Mouse (Mus musculus): ENCODE measurements around the gene Il4i1. TPM values are rescaled to one million over a fixed set of nuclear protein-coding genes. Genes with fewer than 3 reads are reported as not detected.

Gene Il4i1
- polyA plus RNA-seq, 1 experiment from 2014 or later, result 0.65 TPM

DNA sequence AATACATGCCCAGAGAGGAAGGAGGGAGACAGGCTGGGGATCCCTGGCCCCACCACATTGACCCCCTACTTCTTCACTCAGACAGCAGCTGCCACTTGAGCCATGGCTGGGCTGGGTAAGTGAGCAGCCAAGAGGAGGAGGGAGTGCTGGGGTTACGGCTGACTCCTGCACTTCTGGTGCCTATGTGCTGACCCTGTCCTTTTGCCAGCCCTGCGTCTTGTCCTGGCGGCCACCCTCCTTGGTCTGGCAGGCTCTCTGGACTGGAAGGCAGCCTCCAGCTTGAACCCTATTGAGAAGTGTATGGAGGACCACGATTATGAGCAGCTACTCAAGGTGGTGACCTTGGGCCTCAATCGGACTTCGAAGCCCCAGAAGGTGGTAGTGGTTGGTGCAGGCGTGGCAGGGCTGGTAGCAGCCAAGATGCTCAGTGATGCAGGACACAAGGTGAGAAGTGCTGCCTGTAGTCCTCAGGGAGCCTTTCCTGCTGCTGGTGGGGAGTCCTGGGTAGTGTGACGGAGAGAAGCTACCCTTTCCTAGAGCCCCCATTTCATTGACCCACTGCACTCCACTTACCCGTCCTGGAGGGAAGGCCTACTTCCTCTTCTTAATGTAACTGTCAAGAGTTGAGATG lies 20.4 kb downstream of the Il4i1 start:
- ATAC-seq (ENCODE audit: insufficient read depth, low FRiP score, low TSS enrichment), result no peak
- 89% methylated on average over 9 of the region's 9 CpGs for WGBS
- H3K9me3 ChIP-seq (ENCODE audit: control insufficient read depth, low read length), result no peaks in the 10 kb centered on the region
- H3K27me3 ChIP-seq (ENCODE audit: control insufficient read depth, insufficient read depth, low read length), result peaks cover 19% of the 10 kb centered on the region
- peaks cover 9% of the 10 kb centered on the region for H3K4me1 ChIP-seq (ENCODE audit: control insufficient read depth, insufficient read depth, low read length)
- H3K36me3 ChIP-seq (ENCODE audit: control insufficient read depth, insufficient read depth, low read length), result no peaks in the 10 kb centered on the region; the same call in 1 of the 2 replicates
- no peak overlapping the region for H3K27ac ChIP-seq (ENCODE audit: low read depth, low read length)
- DNase-seq (ENCODE audit: low spot score), result no peak
- no peak overlapping the region for H3K4me2 ChIP-seq (ENCODE audit: low read depth)
- H3K9ac ChIP-seq (ENCODE audit: low read length), result no peak overlapping the region
- H3K4me3 ChIP-seq (ENCODE audit: low read depth, low read length), result no peak overlapping the region

DNA sequence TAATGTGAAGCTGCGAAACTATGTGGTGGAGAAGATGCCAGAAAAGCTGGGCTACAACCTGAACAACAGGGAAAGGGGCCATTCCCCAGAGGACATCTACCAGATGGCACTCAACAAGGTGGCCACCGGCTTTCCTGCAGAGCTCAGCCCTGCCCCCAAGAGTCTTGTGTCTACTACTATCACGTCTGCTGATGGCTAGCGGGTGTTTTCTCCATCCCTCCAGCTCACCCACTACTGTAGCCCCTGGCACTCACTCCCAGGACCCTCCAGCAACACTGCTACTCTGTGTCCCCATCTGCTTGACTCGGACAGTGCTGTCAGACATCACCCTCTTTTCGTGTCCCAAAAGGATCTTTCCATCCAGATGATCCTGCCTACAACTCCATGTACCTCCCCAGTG lies 21.9 kb downstream of the Il4i1 start:
- no peak overlapping the region for H3K9ac ChIP-seq (ENCODE audit: low read length)
- peaks cover 9% of the 10 kb centered on the region for H3K4me1 ChIP-seq (ENCODE audit: control insufficient read depth, insufficient read depth, low read length)
- ATAC-seq (ENCODE audit: insufficient read depth, low FRiP score, low TSS enrichment), result no peak
- no peak overlapping the region for H3K4me3 ChIP-seq (ENCODE audit: low read depth, low read length)
- H3K9me3 ChIP-seq (ENCODE audit: control insufficient read depth, low read length), result no peaks in the 10 kb centered on the region
- DNase-seq (ENCODE audit: low spot score), result no peak
- peaks cover 19% of the 10 kb centered on the region for H3K27me3 ChIP-seq (ENCODE audit: control insufficient read depth, insufficient read depth, low read length)
- H3K4me2 ChIP-seq (ENCODE audit: low read depth), result no peak overlapping the region
- no peak overlapping the region for H3K27ac ChIP-seq (ENCODE audit: low read depth, low read length)
- 85% methylated on average over 6 of the region's 6 CpGs for WGBS
- H3K36me3 ChIP-seq (ENCODE audit: control insufficient read depth, insufficient read depth, low read length), result peaks cover 4% of the 10 kb centered on the region

DNA sequence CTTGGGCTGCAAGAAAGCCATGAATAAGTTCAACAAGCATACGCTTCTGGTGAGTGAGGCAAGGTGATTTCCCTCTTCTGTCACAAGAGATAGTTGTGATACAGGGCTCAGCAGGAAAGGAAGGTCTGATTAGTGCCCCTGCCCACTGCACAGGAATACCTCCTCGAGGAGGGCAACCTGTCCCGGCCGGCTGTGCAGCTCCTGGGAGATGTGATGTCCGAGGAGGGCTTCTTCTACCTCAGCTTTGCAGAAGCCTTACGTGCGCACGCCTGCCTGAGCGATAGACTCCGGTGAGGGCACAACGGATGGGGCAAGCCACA lies 22.9 kb downstream of the Il4i1 start:
- Histone ChIP-seq H3K27ac (ENCODE audit: low read depth, low read length) (no peak overlapping the region), H3K36me3 (ENCODE audit: control insufficient read depth, insufficient read depth, low read length) (peaks cover 4% of the 10 kb centered on the region), H3K4me2 (ENCODE audit: low read depth) (peak overlapping the region; percentile 45), H3K27me3 (ENCODE audit: control insufficient read depth, insufficient read depth, low read length) (peaks cover 19% of the 10 kb centered on the region), H3K4me3 (ENCODE audit: low read depth, low read length) (peak overlapping the region; percentile 25), H3K4me1 (ENCODE audit: control insufficient read depth, insufficient read depth, low read length) (peaks cover 9% of the 10 kb centered on the region), H3K9me3 (ENCODE audit: control insufficient read depth, low read length) (no peaks in the 10 kb centered on the region), H3K9ac (ENCODE audit: low read length) (peak overlapping the region; percentile 44)
- ATAC-seq (ENCODE audit: insufficient read depth, low FRiP score, low TSS enrichment) (no peak), DNase-seq (ENCODE audit: low spot score) (no peak)
- WGBS, result 32% methylated on average over 11 of the region's 11 CpGs

DNA sequence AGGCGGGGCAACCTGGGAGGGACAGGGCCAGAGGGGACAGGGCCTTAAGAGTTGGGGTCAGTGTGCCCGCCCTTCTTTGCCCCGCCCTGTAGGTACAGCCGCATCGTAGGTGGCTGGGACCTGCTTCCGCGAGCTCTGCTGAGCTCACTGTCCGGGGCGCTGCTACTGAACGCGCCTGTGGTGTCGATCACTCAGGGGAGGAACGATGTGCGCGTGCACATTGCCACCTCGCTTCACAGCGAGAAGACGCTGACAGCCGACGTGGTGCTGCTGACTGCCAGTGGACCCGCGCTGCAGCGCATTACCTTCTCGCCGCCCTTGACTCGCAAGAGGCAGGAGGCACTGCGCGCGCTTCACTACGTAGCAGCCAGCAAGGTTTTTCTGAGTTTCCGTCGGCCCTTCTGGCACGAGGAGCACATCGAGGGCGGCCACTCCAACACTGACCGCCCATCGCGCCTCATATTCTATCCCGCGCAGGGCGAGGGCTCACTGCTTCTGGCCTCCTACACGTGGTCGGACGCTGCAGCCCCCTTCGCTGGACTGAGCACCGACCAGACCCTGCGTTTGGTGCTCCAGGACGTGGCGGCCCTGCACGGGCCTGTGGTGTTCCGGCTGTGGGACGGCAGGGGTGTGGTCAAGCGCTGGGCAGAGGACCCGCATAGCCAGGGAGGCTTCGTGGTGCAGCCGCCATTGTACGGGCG lies 23.5 kb downstream of the Il4i1 start:
- Histone ChIP-seq H3K36me3 (ENCODE audit: control insufficient read depth, insufficient read depth, low read length) (peaks cover 4% of the 10 kb centered on the region), H3K27me3 (ENCODE audit: control insufficient read depth, insufficient read depth, low read length) (peaks cover 19% of the 10 kb centered on the region), H3K4me1 (ENCODE audit: control insufficient read depth, insufficient read depth, low read length) (peaks cover 9% of the 10 kb centered on the region), H3K9ac (ENCODE audit: low read length) (peak overlapping the region; percentile 44), H3K9me3 (ENCODE audit: control insufficient read depth, low read length) (no peaks in the 10 kb centered on the region), H3K4me2 (ENCODE audit: low read depth) (peak overlapping the region; percentile 45), H3K27ac (ENCODE audit: low read depth, low read length) (no peak overlapping the region), H3K4me3 (ENCODE audit: low read depth, low read length) (peak overlapping the region; percentile 25)
- 2% methylated on average over 55 of the region's 58 CpGs for WGBS
- DNase-seq (ENCODE audit: low spot score) (peak; percentile 45), ATAC-seq (ENCODE audit: insufficient read depth, low FRiP score, low TSS enrichment) (peak; percentile 39)

DNA sequence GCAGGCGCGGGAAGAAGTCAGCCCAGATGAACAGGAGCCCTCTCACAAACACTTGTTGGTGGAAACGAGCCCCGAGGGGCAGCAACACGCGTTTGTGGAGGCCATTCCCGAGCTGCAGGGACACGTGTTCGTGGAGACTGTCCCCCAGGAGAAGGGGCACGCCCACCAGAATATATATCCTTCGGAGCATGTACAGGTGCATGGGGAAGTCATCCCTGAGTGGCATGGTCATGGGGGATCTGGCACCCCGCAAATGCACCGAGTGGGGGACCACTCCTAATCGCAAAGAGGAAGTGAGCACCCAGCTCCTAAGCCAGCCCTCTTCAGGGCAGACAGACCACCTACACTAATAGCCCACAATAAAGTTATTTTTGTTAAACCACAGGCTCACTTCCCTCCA lies 24.2 kb downstream of the Il4i1 start:
- ATAC-seq (ENCODE audit: insufficient read depth, low FRiP score, low TSS enrichment) (no peak), DNase-seq (ENCODE audit: low spot score) (no peak)
- Histone ChIP-seq H3K4me3 (ENCODE audit: low read depth, low read length) (no peak overlapping the region), H3K9me3 (ENCODE audit: control insufficient read depth, low read length) (no peaks in the 10 kb centered on the region), H3K27ac (ENCODE audit: low read depth, low read length) (no peak overlapping the region), H3K4me2 (ENCODE audit: low read depth) (no peak overlapping the region), H3K36me3 (ENCODE audit: control insufficient read depth, insufficient read depth, low read length) (peaks cover 6% of the 10 kb centered on the region), H3K27me3 (ENCODE audit: control insufficient read depth, insufficient read depth, low read length) (peaks cover 19% of the 10 kb centered on the region), H3K4me1 (ENCODE audit: control insufficient read depth, insufficient read depth, low read length) (peaks cover 9% of the 10 kb centered on the region), H3K9ac (ENCODE audit: low read length) (no peak overlapping the region)
- WGBS, result 55% methylated on average over 14 of the region's 14 CpGs

DNA sequence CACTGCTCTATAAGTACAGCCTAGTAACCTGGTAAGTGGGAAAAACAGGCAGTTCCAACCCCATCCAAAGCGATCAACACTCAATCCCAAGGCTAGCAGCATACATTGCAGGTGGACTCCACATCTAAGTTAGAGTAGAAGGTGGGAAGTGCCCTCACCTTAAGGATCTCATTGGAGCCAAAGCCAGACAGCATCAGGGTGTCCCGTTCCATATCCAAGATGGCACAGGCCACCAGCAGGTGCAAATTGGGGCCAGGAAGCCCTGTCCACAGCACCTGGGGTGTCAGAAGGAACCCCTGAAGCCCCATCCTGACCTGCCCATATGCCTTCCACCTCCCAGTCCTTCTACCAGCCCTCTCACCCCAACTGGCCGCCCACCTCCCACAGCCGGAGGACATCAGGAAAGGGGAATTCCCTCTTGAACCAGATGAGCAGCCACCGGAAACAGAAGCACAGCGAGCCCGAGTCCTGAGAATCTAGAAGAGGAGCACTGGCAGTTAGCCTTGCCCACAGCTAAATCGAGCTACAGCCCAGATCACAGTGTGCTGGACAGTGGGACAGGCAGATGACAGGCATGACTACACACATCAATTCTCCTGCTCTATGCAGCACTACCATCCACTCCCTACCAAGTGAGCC lies 25.8 kb downstream of the Il4i1 start:
- ATAC-seq (ENCODE audit: insufficient read depth, low FRiP score, low TSS enrichment), result no peak
- Histone ChIP-seq H3K36me3 (ENCODE audit: control insufficient read depth, insufficient read depth, low read length) (peaks cover 10% of the 10 kb centered on the region), H3K4me1 (ENCODE audit: control insufficient read depth, insufficient read depth, low read length) (peaks cover 9% of the 10 kb centered on the region), H3K9me3 (ENCODE audit: control insufficient read depth, low read length) (no peaks in the 10 kb centered on the region), H3K4me3 (ENCODE audit: low read depth, low read length) (no peak overlapping the region), H3K9ac (ENCODE audit: low read length) (no peak overlapping the region), H3K27me3 (ENCODE audit: control insufficient read depth, insufficient read depth, low read length) (peaks cover 19% of the 10 kb centered on the region), H3K27ac (ENCODE audit: low read depth, low read length) (no peak overlapping the region), H3K4me2 (ENCODE audit: low read depth) (no peak overlapping the region)
- 92% methylated on average over 8 of the region's 8 CpGs for WGBS
- DNase-seq (ENCODE audit: low spot score), result no peak

DNA sequence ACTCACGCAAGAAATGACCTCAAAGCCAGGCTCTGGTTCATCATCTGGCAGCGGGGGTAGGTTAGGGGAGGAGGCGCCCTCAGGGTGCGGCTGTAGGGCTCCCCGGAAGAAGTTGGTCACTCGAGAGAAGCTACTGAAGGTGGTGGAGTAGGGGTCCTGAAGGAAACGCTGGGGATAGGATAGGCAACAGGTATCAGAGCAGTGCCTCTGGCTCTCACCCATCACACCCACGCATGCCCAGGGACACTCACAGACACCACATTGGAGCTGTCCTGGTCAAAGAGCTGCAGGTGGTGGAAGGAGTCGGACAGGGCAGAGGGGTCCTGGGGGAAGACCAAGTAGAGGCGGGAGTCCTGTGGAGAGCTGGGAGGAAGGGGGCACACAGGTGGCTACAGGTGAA lies 28.8 kb downstream of the Il4i1 start:
- H3K27ac ChIP-seq (ENCODE audit: low read depth, low read length), result no peak overlapping the region
- no peak overlapping the region for H3K4me2 ChIP-seq (ENCODE audit: low read depth)
- H3K9me3 ChIP-seq (ENCODE audit: control insufficient read depth, low read length), result no peaks in the 10 kb centered on the region
- DNase-seq (ENCODE audit: low spot score) (no peak), ATAC-seq (ENCODE audit: insufficient read depth, low FRiP score, low TSS enrichment) (no peak)
- H3K4me3 ChIP-seq (ENCODE audit: low read depth, low read length), result no peak overlapping the region
- WGBS, result 89% methylated on average over 10 of the region's 10 CpGs
- H3K9ac ChIP-seq (ENCODE audit: low read length), result no peak overlapping the region
- peaks cover 10% of the 10 kb centered on the region for H3K36me3 ChIP-seq (ENCODE audit: control insufficient read depth, insufficient read depth, low read length)
- peaks cover 5% of the 10 kb centered on the region for H3K4me1 ChIP-seq (ENCODE audit: control insufficient read depth, insufficient read depth, low read length)
- peaks cover 7% of the 10 kb centered on the region for H3K27me3 ChIP-seq (ENCODE audit: control insufficient read depth, insufficient read depth, low read length)

DNA sequence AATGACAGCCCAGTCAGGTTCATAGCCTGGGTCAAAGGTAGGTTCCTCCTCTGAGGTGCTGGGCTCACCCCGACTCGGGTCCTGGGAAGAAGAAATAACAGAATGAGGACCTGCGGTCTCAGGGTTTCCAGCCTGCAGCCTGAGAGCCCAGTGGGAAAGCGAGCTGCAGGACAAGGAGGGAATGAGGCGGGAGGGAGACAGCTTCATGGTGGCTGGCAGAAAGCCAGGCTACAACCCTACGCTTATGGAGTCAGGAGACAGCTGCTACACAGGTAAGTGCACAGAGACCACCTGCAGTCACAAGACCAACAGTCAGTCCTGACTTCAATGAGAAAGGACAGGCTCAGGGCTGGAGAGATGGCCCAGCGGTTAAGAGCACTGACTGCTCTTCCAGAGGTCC lies 30.6 kb downstream of the Il4i1 start:
- Histone ChIP-seq H3K4me2 (ENCODE audit: low read depth) (no peak overlapping the region), H3K9ac (ENCODE audit: low read length) (no peak overlapping the region), H3K36me3 (ENCODE audit: control insufficient read depth, insufficient read depth, low read length) (peaks cover 8% of the 10 kb centered on the region), H3K9me3 (ENCODE audit: control insufficient read depth, low read length) (no peaks in the 10 kb centered on the region), H3K27ac (ENCODE audit: low read depth, low read length) (no peak overlapping the region), H3K4me3 (ENCODE audit: low read depth, low read length) (no peak overlapping the region), H3K4me1 (ENCODE audit: control insufficient read depth, insufficient read depth, low read length) (peaks cover 10% of the 10 kb centered on the region), H3K27me3 (ENCODE audit: control insufficient read depth, insufficient read depth, low read length) (no peaks in the 10 kb centered on the region)
- no peak for ATAC-seq (ENCODE audit: insufficient read depth, low FRiP score, low TSS enrichment)
- 93% methylated on average over 7 of the region's 7 CpGs for whole genome bisulfite sequencing
- no peak for DNase-seq (ENCODE audit: low spot score)

DNA sequence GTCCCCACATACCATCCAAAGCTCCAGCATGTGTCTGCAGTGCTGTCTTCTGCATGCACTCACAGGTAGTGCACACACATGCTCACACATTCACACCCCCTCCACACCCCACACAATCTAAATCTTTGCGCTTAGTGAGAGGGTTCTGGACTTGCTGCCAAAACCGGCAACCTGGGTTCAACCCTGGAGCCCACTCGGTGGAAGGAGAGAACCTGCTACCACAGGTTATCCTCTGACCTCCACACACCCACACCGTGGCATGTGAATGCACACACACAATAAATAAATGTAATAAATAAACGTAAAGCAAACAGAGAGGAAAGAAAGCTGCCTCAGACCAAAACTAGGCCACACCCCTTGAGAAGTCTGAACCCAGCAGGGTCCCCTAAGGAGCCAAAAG lies 31.6 kb downstream of the Il4i1 start:
- ATAC-seq (ENCODE audit: insufficient read depth, low FRiP score, low TSS enrichment) (no peak), DNase-seq (ENCODE audit: low spot score) (no peak)
- Histone ChIP-seq H3K27ac (ENCODE audit: low read depth, low read length) (no peak overlapping the region), H3K36me3 (ENCODE audit: control insufficient read depth, insufficient read depth, low read length) (peaks cover 6% of the 10 kb centered on the region), H3K9ac (ENCODE audit: low read length) (no peak overlapping the region; the same call in 1 of the 2 replicates), H3K4me3 (ENCODE audit: low read depth, low read length) (peak overlapping the region; percentile 85), H3K4me1 (ENCODE audit: control insufficient read depth, insufficient read depth, low read length) (peaks cover 10% of the 10 kb centered on the region), H3K4me2 (ENCODE audit: low read depth) (peak overlapping the region; percentile 91), H3K27me3 (ENCODE audit: control insufficient read depth, insufficient read depth, low read length) (no peaks in the 10 kb centered on the region), H3K9me3 (ENCODE audit: control insufficient read depth, low read length) (no peaks in the 10 kb centered on the region)
- WGBS, result 81% methylated on average over 5 of the region's 5 CpGs
